8 mouse cellular contexts compared by ENCODE assay signal in the genomic region with DNA sequence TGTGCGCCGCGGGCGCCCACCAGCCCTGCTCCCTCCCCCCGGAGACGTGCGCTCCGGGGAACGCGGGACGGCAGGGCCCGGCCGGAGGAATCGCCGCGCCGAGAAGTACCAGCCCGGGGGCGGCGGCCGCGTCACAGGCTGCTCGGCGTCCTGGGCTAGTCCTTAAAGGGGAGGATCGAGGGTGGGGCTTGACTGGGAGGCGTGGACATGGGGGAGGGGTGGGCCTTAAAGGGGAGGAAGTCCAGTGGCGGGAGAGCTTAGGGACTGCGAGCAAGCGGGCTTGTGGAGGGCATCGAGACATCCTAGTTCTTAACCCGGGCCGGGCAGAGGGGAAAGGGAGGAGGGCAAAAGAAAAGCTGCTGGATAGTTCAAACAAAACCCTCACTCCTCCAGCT. TPM values are rescaled to one million over a fixed set of nuclear protein-coding genes. Genes with fewer than 3 reads are reported as not detected.
DNase-seq lines count a peak whose midpoint lies in the region; ATAC-seq and TF ChIP-seq lines count a peak whose summit lies in the region.

A gene (minus strand): TSS at position 127 of the 395 bp plus-strand sequence.

- H3K9me3 ChIP-seq in forebrain, embryonic 10.5 days = no peaks in the 10 kb centered on the region
- H3K9me3 ChIP-seq in heart, embryonic 15.5 days (replicated peaks) = no peaks in the 10 kb centered on the region
- no peaks in the 10 kb centered on the region for H3K9me3 ChIP-seq in liver, postnatal 0 days (ENCODE audit: low read length)
- H3K9me3 ChIP-seq in neural tube, embryonic 14.5 days (ENCODE audit: control insufficient read depth, low read length) = no peaks in the 10 kb centered on the region

- peak within 1 kb of the TSS; percentile 95 for H3K9ac ChIP-seq in heart, embryonic 15.5 days
- peak within 1 kb of the TSS; percentile 93 for H3K9ac ChIP-seq in liver, postnatal 0 days (replicated peaks)
- H3K9ac ChIP-seq in neural tube, embryonic 14.5 days (replicated peaks; ENCODE audit: low read depth, low read length) = peak within 1 kb of the TSS; percentile 81

- H3K4me1 ChIP-seq in forebrain, embryonic 10.5 days = peaks cover 49% of the 10 kb centered on the region
- peaks cover 37% of the 10 kb centered on the region for H3K4me1 ChIP-seq in heart, embryonic 15.5 days (replicated peaks)
- peaks cover 30% of the 10 kb centered on the region for H3K4me1 ChIP-seq in liver, postnatal 0 days (ENCODE audit: insufficient read depth)
- peaks cover 22% of the 10 kb centered on the region for H3K4me1 ChIP-seq in neural tube, embryonic 14.5 days (ENCODE audit: control insufficient read depth, insufficient read depth, low read length)

- peak; percentile 64 to 79 for DNase-seq in CD8-positive naive resting alpha-beta T cell, adult 2 months (ENCODE audit: low read depth in 2 of 2, low spot score in 2 of 2)
- DNase-seq in c-Kit-negative CD71-positive TER-119-positive erythroid progenitor cells, embryonic 14.5 days (ENCODE audit: low read depth, low spot score) = peak; percentile 69
- DNase-seq in forebrain, embryonic 10.5 days (ENCODE audit: extremely low spot score, low spot score) = peak; percentile 97
- peak; percentile 96 to 97 for DNase-seq in kidney, postnatal 25 days
- DNase-seq in liver, postnatal 0 days = peak; percentile 96
- DNase-seq in testis, postnatal 10 days (ENCODE audit: low spot score) = peak; percentile 97

- H3K4me3 ChIP-seq in forebrain, embryonic 10.5 days = peak within 1 kb of the TSS; percentile 97
- H3K4me3 ChIP-seq in heart, embryonic 15.5 days = peak within 1 kb of the TSS; percentile 95
- peak within 1 kb of the TSS; percentile 95 for H3K4me3 ChIP-seq in liver, postnatal 0 days (ENCODE audit: low read depth, low read length)
- peak within 1 kb of the TSS; percentile 83 for H3K4me3 ChIP-seq in neural tube, embryonic 14.5 days (ENCODE audit: low read depth, low read length)

- under 1% methylated on average over 32 of the region's 32 CpGs for WGBS in forebrain, embryonic 10.5 days
- under 1% methylated on average over 32 of the region's 32 CpGs for WGBS in heart, embryonic 15.5 days
- 1% methylated on average over 19 of the region's 32 CpGs for WGBS in liver, postnatal 0 days (ENCODE audit: insufficient replicate concordance)
- WGBS in neural tube, embryonic 14.5 days = 0% methylated on average over 15 of the region's 32 CpGs

- 0 out of 2 replicates have a peak, but pooled peaks cover 7% of the 10 kb centered on the region for H3K36me3 ChIP-seq in forebrain, embryonic 10.5 days (replicated peaks)
- H3K36me3 ChIP-seq in heart, embryonic 15.5 days = no peaks in the 10 kb centered on the region
- H3K36me3 ChIP-seq in liver, postnatal 0 days (replicated peaks; ENCODE audit: insufficient read depth, low read length) = no peaks in the 10 kb centered on the region
- H3K36me3 ChIP-seq in neural tube, embryonic 14.5 days (ENCODE audit: control insufficient read depth, insufficient read depth, low read length) = no peaks in the 10 kb centered on the region

- peak within 1 kb of the TSS; percentile 95 for H3K27ac ChIP-seq in forebrain, embryonic 10.5 days
- peak within 1 kb of the TSS; percentile 96 for H3K27ac ChIP-seq in heart, embryonic 15.5 days
- H3K27ac ChIP-seq in liver, postnatal 0 days (ENCODE audit: low read depth) = peak within 1 kb of the TSS; percentile 96
- peak within 1 kb of the TSS; percentile 75 for H3K27ac ChIP-seq in neural tube, embryonic 14.5 days (ENCODE audit: low read depth, low read length)

- peak; percentile 92 for ATAC-seq in heart, embryonic 15.5 days (replicated peaks; ENCODE audit: insufficient number of reproducible peaks, insufficient read depth, low FRiP score, low read depth)
- ATAC-seq in liver, postnatal 0 days = peak; percentile 92
- ATAC-seq in neural tube, embryonic 14.5 days (ENCODE audit: low read depth) = peak; percentile 96

- TF ChIP-seq EP300 in liver, postnatal 0 days (IDR thresholded peaks at IDR 0.05; ENCODE audit: low read depth) = no peak

- peak within 1 kb of the TSS; percentile 63 for H3K4me2 ChIP-seq in heart, embryonic 15.5 days
- H3K4me2 ChIP-seq in liver, postnatal 0 days (ENCODE audit: low read depth, low read length) = peak within 1 kb of the TSS; percentile 98
- peak within 1 kb of the TSS; percentile 83 for H3K4me2 ChIP-seq in neural tube, embryonic 14.5 days (ENCODE audit: low read depth, low read length)

- peaks cover 12% of the 10 kb centered on the region for H3K27me3 ChIP-seq in forebrain, embryonic 10.5 days (ENCODE audit: poor library complexity, severe bottlenecking)
- H3K27me3 ChIP-seq in heart, embryonic 15.5 days = no peaks in the 10 kb centered on the region
- H3K27me3 ChIP-seq in liver, postnatal 0 days (ENCODE audit: insufficient read depth, low read length) = no peaks in the 10 kb centered on the region
- no peaks in the 10 kb centered on the region for H3K27me3 ChIP-seq in neural tube, embryonic 14.5 days (ENCODE audit: control insufficient read depth, insufficient read depth, low read length)

- no peak for TF ChIP-seq CTCF in liver, postnatal 0 days (IDR thresholded peaks at IDR 0.05; ENCODE audit: low read depth)

RNA-seq across cellular contexts. Expression of the gene that starts here (rescaled TPM):
- polyA plus RNA-seq in forebrain, embryonic 10.5 days (2016; fragmentation: Nextera tagmentation; extraction: Ambion mirVana) = 41.1 and 41.3 TPM in 2 replicates
- polyA plus RNA-seq in heart, embryonic 15.5 days (2015; fragmentation: Nextera tagmentation; extraction: Ambion mirVana) = 57.5 and 69.4 TPM in 2 replicates
- 18.3 and 19.6 TPM in 2 replicates for polyA plus RNA-seq in liver, postnatal 0 days (2015; fragmentation: Nextera tagmentation; extraction: Ambion mirVana)
- 15.8 and 16.1 TPM in 2 replicates for polyA plus RNA-seq in neural tube, embryonic 14.5 days (2014; fragmentation: Nextera tagmentation; extraction: Ambion mirVana)

Comparison
In these comparisons a context has a peak if more than half of its experiments do, and no peak if none do; other contexts are left out.
1. Peak in every context shown above with its lines: DNase-seq, ATAC-seq, H3K4me3 ChIP-seq and H3K27ac ChIP-seq.